Mouse (Mus musculus): ENCODE measurements around the gene Emid1. TPM values are rescaled to one million over a fixed set of nuclear protein-coding genes. Genes with fewer than 3 reads are reported as not detected.

Gene Emid1
- total and polyA plus RNA-seq, 3 experiments, result 0.16 TPM; not detected in 2

DNA sequence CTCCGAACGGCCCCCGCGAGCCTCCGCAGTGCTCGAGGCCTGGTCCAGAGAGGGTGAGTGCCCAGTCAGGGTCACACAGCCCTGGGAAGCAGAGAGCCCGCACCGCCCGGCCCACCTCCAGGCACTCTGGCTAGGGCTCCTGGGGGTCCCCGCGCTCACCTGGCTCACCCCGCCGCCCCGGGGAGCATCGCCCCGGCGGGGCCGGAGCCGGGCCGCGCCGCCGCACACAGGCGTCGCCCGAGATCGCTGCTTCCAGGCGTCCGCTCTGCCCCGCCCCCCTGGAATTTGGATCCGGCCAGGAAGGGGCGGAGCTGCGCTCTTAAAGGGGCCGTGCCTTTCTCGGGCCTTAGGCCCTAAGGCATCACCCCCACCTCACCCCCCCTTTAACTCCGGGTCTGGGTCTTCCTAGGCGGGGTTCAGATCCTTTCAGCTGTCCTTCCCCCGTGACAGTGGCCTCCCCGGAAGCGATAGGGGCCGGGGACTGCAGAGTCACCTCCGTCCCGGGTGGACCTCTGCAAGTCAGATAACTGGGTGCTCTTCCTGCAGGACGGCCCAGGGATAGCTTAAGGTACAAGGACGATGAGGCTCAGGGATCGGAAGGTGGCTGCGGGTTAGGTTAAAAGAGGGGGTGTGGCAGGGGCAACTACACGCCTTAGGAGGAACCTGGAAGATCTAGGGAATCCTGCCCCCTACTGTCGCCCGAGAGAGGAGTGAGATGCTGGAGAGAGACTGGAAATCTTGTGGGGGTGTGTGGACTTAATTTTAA, 86.8 kb downstream of the Emid1 start, which contains the start of gene Gas2l1:
Gene Gas2l1 (minus strand): TSS at position 272 of the 766 bp plus-strand sequence.
- no peak for TF ChIP-seq TAL1 (conservative IDR thresholded peaks at IDR 0.05; ENCODE audit: low read depth, low read length)
- no peak for TF ChIP-seq GATA2 (IDR thresholded peaks at IDR 0.05; ENCODE audit: borderline replicate concordance, low read depth, low read length)
- TF ChIP-seq CTCF (IDR thresholded peaks at IDR 0.05; ENCODE audit: low read depth, low read length), result peak; percentile 11; the same call in 1 of the 2 replicates
- peak within 1 kb of the TSS; percentile 82 for H3K4me3 ChIP-seq (ENCODE audit: low read depth, low read length)
- peaks cover 70% of the 10 kb centered on the region for H3K4me1 ChIP-seq (ENCODE audit: insufficient read depth, low read depth, low read length)
- peak; percentile 52 for ATAC-seq (ENCODE audit: extremely low read depth, insufficient number of reproducible peaks, low FRiP score, poor library complexity, severe bottlenecking)
- DNase-seq (ENCODE audit: low spot score), result peak; percentile 88
- H3K27me3 ChIP-seq (ENCODE audit: insufficient read depth, low read length), result no peaks in the 10 kb centered on the region
- H3K9me3 ChIP-seq (replicated peaks), result peaks cover 31% of the 10 kb centered on the region
- H3K36me3 ChIP-seq (replicated peaks), result peaks cover 65% of the 10 kb centered on the region

DNA sequence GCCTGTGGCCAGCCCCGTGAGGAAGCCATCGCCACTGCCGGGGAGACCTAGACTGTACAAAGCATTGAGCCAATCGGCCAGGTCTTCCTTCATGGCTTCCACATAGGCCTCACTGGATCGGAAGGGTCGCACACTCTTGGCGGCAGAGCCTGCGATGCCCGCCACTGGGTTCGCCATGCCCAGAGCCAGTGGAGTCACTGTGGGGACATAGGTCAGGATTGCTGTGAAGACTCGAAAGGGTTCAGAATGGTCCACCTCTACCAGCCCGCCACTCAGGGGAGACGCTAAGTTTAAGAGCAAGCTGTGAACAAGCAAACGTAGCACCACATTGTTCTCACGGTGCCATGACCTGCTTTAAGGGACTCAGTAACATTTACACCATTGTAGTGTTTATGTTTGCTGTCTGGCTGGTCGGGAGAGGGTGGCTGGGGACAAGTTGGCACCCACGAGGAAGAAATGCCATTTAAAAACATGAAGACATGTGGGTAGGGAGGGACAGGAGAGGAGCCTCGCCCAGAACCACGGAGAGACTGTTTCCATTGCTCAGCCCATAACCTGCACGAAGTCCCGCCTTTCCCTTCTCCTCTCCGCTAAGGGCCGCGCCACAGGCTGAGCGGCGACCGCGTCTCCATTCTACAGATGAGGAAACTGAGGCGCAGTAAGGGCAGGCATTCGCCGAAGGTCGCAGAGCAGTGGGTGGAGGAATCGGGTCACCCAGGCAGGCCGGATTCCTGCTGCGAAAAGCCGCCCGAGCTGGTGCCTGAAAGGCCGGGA, 87.6 kb downstream of the Emid1 start:
- Histone ChIP-seq H3K4me1 (ENCODE audit: insufficient read depth, low read depth, low read length) (peaks cover 70% of the 10 kb centered on the region), H3K36me3 (replicated peaks) (peaks cover 67% of the 10 kb centered on the region), H3K27me3 (ENCODE audit: insufficient read depth, low read length) (peaks cover 4% of the 10 kb centered on the region; the same call in 1 of the 2 replicates), H3K9me3 (replicated peaks) (peaks cover 31% of the 10 kb centered on the region), H3K4me3 (ENCODE audit: low read depth, low read length) (peak overlapping the region; percentile 82)
- no peak for DNase-seq (ENCODE audit: low spot score)
- no peak for TF ChIP-seq GATA1 (IDR thresholded peaks at IDR 0.05; ENCODE audit: borderline replicate concordance, low read length)
- no peak for TF ChIP-seq TAL1 (conservative IDR thresholded peaks at IDR 0.05; ENCODE audit: low read depth, low read length)
- no peak for TF ChIP-seq POLR2AphosphoS5 (IDR thresholded peaks at IDR 0.05; ENCODE audit: insufficient replicate concordance, low read depth, low read length)
- no peak for TF ChIP-seq GATA2 (IDR thresholded peaks at IDR 0.05; ENCODE audit: borderline replicate concordance, low read depth, low read length)
- TF ChIP-seq CTCF (IDR thresholded peaks at IDR 0.05; ENCODE audit: low read depth, low read length), result no peak
- ATAC-seq (ENCODE audit: extremely low read depth, insufficient number of reproducible peaks, low FRiP score, poor library complexity, severe bottlenecking), result no peak

DNA sequence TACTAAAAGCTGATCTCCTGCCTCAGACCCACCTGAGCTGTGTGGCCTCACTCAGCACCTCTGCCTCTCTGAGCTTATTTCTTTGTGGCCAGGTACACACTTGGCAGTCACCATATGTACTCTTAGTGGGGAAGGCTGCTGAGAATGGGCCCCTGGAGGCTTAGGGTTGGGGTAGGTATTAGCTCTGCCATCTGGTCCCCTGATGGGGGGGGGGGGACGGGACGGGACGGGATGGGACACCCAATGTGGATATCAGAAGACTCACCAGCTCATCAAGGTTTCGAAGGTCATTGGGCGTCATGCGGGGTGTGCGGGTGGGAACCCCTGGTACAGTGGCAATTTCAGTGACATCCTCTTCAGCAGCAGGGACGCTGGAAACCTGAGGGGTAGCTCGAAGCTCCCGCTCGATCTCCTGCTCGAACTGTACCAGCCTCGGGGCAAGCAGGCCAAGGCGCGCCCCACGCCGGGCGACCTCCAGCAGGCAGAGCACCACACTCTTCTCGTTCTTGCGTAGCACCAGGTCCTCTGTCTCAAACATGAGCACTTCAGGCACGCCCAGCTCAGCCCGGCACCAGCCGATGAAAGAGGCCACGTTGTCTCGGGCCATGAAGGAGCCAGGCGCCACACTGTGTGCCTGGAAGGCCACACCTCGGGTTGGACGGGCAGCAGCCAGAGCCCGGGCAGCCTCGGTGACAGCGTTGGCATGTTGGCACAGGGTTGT, 88.3 kb downstream of the Emid1 start:
- H3K9me3 ChIP-seq (replicated peaks), result peaks cover 31% of the 10 kb centered on the region
- TF ChIP-seq GATA1 (IDR thresholded peaks at IDR 0.05; ENCODE audit: borderline replicate concordance, low read length), result no peak
- no peak for TF ChIP-seq GATA2 (IDR thresholded peaks at IDR 0.05; ENCODE audit: borderline replicate concordance, low read depth, low read length)
- no peak for TF ChIP-seq POLR2AphosphoS5 (IDR thresholded peaks at IDR 0.05; ENCODE audit: insufficient replicate concordance, low read depth, low read length)
- TF ChIP-seq CTCF (IDR thresholded peaks at IDR 0.05; ENCODE audit: low read depth, low read length), result no peak
- TF ChIP-seq TAL1 (conservative IDR thresholded peaks at IDR 0.05; ENCODE audit: low read depth, low read length), result no peak
- DNase-seq (ENCODE audit: low spot score) (no peak), ATAC-seq (ENCODE audit: extremely low read depth, insufficient number of reproducible peaks, low FRiP score, poor library complexity, severe bottlenecking) (no peak)
- peaks cover 65% of the 10 kb centered on the region for H3K36me3 ChIP-seq (replicated peaks)
- peak overlapping the region; percentile 82 for H3K4me3 ChIP-seq (ENCODE audit: low read depth, low read length)
- peaks cover 12% of the 10 kb centered on the region for H3K27me3 ChIP-seq (ENCODE audit: insufficient read depth, low read length)
- H3K4me1 ChIP-seq (ENCODE audit: insufficient read depth, low read depth, low read length), result peaks cover 70% of the 10 kb centered on the region

DNA sequence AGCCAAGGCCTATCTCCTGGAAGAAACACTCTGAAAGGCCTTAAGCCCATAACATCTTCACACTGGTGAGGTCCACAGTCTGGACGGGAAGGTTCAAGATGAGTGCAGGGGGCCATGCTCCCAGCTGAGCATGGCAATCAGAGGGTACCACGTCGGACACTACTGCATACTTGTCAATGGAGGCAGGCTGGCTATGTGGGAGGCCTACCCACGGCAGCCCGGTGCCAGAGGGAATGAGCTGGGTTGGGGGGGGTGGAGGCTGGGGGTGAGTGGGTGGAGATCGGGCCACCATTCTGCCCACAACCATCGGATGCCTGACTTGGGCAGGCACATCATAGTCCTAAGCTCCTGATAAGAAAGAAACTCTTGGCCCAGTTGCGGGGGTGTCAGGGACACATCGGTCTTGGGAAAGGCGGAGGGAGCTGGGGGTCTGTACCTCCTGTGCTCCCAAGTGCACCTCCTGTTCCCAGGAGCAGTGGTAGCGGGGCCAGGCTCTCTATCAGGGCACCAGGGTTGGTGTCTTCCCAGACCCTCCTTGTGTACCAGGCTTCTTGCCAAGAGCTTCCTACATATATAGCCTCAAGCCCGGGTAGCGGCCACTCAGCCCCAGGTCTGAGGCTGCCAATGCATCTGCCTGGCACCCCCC, 89.1 kb downstream of the Emid1 start:
- ATAC-seq (ENCODE audit: extremely low read depth, insufficient number of reproducible peaks, low FRiP score, poor library complexity, severe bottlenecking), result no peak
- H3K4me1 ChIP-seq (ENCODE audit: insufficient read depth, low read depth, low read length), result peaks cover 70% of the 10 kb centered on the region
- peak overlapping the region; percentile 49; the same call in 1 of the 2 replicates for H3K4me3 ChIP-seq (ENCODE audit: low read depth, low read length)
- peaks cover 18% of the 10 kb centered on the region for H3K27me3 ChIP-seq (ENCODE audit: insufficient read depth, low read length)
- no peak for TF ChIP-seq GATA2 (IDR thresholded peaks at IDR 0.05; ENCODE audit: borderline replicate concordance, low read depth, low read length)
- TF ChIP-seq POLR2AphosphoS5 (IDR thresholded peaks at IDR 0.05; ENCODE audit: insufficient replicate concordance, low read depth, low read length), result no peak
- no peak for TF ChIP-seq TAL1 (conservative IDR thresholded peaks at IDR 0.05; ENCODE audit: low read depth, low read length)
- no peak for TF ChIP-seq CTCF (IDR thresholded peaks at IDR 0.05; ENCODE audit: low read depth, low read length)
- TF ChIP-seq GATA1 (IDR thresholded peaks at IDR 0.05; ENCODE audit: borderline replicate concordance, low read length), result no peak
- H3K9me3 ChIP-seq (replicated peaks), result peaks cover 31% of the 10 kb centered on the region
- DNase-seq (ENCODE audit: low spot score), result no peak
- H3K36me3 ChIP-seq (replicated peaks), result peaks cover 58% of the 10 kb centered on the region

GRCm38 (mm10) chr11:5062326-5062725, 89.7 kb downstream of the Emid1 start:
- Histone ChIP-seq H3K4me3 (ENCODE audit: low read depth, low read length) (peak overlapping the region; percentile 30; the same call in 1 of the 2 replicates), H3K36me3 (replicated peaks) (peaks cover 56% of the 10 kb centered on the region), H3K27me3 (ENCODE audit: insufficient read depth, low read length) (peaks cover 25% of the 10 kb centered on the region), H3K4me1 (ENCODE audit: insufficient read depth, low read depth, low read length) (peaks cover 70% of the 10 kb centered on the region), H3K9me3 (replicated peaks) (peaks cover 31% of the 10 kb centered on the region)
- ATAC-seq (ENCODE audit: extremely low read depth, insufficient number of reproducible peaks, low FRiP score, poor library complexity, severe bottlenecking) (no peak), DNase-seq (ENCODE audit: low spot score) (no peak)
- TF ChIP-seq CTCF (IDR thresholded peaks at IDR 0.05; ENCODE audit: low read depth, low read length), result no peak
- TF ChIP-seq TAL1 (conservative IDR thresholded peaks at IDR 0.05; ENCODE audit: low read depth, low read length), result no peak
- TF ChIP-seq GATA2 (IDR thresholded peaks at IDR 0.05; ENCODE audit: borderline replicate concordance, low read depth, low read length), result no peak
- no peak for TF ChIP-seq POLR2AphosphoS5 (IDR thresholded peaks at IDR 0.05; ENCODE audit: insufficient replicate concordance, low read depth, low read length)
- TF ChIP-seq GATA1 (IDR thresholded peaks at IDR 0.05; ENCODE audit: borderline replicate concordance, low read length), result no peak

Measured in G1E (cell line).